Mouse (Mus musculus) CD4-positive, CD25-positive, alpha-beta regulatory T cell, adult 4 months (primary cell): ENCODE data around the gene Mlh1. TPM values are rescaled to one million over a fixed set of nuclear protein-coding genes. Genes with fewer than 3 reads are reported as not detected.

Source experiments
- ATAC-seq: one replicate; pipeline ENCODE4 v1.8.0; 2017
- polyA plus RNA-seq, 2 experiments: library from polyadenylated mRNA; unstranded; fragments of 100-300 nt; shearing (Covaris generic); gene quantifications; one replicate each; pipeline ENCODE4 v1.2.1; 2017

The Mlh1 gene
- polyA plus RNA-seq, 2 experiments from 2014 or later: 14.8 to 22.1 TPM

GRCm38 (mm10) chr9:111213501-111213900, 58.1 kb downstream of the Mlh1 start:
- no peak for ATAC-seq

DNA sequence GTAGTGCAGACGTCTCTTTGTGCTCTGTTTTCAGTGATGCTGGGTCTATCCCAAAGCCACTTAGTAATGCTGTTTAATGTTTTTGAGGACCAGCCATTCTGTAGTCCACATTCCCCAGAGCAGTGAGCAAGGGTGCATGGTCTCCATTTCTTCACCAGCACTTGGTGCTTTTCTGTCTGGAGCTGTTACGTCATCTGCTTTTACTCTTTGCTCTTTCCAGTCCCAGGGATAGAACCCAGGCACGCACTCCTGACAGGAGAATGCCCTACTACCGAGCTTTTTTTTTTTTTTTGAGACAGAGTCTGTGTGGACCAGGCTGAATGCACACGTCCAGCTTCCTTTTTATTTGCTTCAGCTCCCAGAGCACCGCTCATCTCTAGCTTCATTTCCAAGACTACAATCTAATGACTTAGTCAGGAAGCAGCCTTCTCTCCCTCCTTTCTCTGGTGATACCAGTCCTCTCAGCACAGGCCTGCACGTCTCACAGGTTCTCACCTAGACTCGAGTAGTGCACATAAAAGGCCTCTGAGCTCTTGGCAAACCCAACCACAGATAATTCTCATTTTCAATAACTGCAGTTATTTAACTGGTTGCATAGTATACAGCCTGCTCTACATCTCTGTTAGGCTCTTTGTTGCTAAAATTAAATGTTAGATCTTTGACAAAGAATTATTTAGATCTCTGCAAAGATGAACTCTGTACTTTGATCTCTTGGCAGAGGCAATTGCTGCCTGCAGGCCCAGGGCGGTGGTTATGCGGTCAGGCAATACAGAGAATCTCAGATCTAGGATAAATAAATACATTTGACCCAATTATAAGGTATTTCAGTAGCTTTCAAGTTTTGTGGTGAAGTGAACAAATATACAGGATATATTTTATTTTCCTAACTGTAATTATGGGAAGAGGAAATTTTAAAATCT, 60.2 kb downstream of the Mlh1 start:
- no peak for ATAC-seq

DNA sequence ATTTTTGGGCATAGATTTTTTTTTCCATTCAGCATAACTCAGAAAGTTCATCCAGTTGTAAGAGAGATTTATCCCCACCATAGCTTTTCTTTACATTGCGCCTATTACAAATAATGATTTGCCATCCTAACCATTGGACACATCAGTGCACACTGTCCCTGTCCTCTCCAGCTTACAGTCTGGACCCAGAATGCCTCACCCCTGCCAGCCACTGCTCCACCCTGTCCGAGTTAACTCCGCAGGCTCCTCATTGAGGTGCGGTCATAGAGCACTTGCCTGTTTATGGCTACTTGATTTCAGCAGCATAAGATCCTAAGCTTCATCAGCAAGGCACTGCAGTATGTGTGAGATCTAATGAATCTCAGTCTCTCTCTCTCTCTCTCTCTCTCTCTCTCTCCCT, 61.2 kb downstream of the Mlh1 start:
- ATAC-seq: no peak

- ATAC-seq: no peak
Observed at GRCm38 (mm10) chr9:111209158-111209699, 62.4 kb downstream of the Mlh1 start.

GRCm38 (mm10) chr9:111208185-111208584, 63.4 kb downstream of the Mlh1 start:
- ATAC-seq: no peak

- ATAC-seq: no peak
Observed at GRCm38 (mm10) chr9:111207683-111208082, 63.9 kb downstream of the Mlh1 start.

- no peak for ATAC-seq
Observed at GRCm38 (mm10) chr9:111204601-111205375, 66.8 kb downstream of the Mlh1 start.

DNA sequence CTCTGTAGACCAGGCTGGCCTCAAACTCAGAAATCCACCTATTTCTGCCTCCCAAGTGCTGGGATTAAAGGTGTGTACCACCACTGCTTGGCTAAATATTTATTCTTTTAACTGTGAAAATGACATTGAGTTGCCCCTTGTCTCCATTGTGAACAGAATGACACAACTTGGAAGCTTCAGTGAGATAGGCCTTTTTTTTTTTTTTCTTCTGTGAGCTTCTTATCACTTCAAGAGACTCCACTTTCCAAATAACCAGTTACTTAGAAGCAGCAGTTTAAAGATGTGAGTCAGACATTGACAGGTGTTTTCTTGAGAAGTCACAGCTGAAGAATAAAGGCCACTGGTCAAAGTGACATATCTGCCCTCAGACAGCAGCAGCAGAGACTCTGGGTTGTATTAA, 71.4 kb downstream of the Mlh1 start:
- ATAC-seq: no peak

DNA sequence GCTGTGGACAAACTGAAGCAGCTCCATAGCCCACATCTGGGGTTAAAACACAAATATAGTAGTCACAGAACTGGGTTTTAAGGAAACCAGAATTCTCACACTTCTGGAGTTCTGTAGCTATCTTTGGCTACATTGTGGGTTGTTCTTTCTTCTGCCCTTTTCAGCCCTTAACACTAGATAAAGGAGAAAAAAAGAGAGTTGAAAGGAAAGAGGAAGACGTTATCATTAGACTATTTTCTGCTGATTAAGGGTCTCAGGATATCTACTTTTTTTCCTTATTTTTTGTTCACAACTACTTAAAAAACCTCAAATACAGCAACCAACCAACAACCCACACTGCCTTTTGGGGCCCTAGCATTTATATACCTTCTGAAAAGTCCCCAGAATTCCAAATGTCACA, 73.3 kb downstream of the Mlh1 start:
- ATAC-seq: no peak

DNA sequence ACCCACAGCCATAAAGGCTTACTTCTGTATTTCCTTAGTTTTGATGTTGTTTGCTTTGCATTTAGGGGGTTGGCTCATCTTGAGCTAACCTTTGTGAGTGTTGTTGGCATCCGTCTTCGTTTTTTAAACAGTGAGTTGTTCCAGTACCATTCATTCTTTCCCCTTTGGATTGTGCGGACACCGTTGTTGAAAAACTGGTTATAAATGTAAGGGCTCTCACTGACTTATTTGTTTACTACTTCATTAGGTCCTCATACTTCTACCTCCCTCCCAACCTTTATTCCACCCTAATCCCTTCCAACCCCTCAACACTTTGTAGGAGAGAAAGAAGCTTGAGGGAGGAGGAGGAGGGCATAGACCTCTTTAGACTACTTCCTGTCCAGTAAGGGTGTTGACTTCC, 73.9 kb downstream of the Mlh1 start:
- no peak for ATAC-seq

DNA sequence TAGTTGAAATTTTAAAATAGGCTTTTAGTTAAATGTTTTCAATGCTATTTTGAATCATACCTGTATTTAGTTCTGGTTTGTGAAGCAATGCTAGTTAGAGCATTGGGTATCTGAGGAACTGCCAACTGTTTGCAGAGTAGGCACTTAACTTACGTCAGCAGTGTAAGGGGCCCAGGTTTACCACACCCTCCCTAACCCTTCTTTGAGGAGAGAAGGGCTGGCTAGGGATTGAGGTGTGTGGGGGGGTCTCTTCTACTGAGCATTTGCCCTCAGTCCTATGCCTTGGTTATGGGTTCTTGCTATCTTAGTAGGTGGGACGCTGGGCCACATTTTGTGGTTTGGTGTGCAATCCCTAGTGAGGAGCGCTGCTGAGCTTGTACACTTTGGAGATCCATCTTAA, 74.5 kb downstream of the Mlh1 start:
- no peak for ATAC-seq

- ATAC-seq: no peak
Observed at GRCm38 (mm10) chr9:111193211-111193610, 78.4 kb downstream of the Mlh1 start.

GRCm38 (mm10) chr9:111188731-111189130, 82.9 kb downstream of the Mlh1 start:
- ATAC-seq: no peak

GRCm38 (mm10) chr9:111186861-111187260, 84.7 kb downstream of the Mlh1 start:
- no peak for ATAC-seq

GRCm38 (mm10) chr9:111184929-111185328, 86.7 kb downstream of the Mlh1 start:
- ATAC-seq: no peak

GRCm38 (mm10) chr9:111182176-111182575, 89.4 kb downstream of the Mlh1 start:
- ATAC-seq: no peak

DNA sequence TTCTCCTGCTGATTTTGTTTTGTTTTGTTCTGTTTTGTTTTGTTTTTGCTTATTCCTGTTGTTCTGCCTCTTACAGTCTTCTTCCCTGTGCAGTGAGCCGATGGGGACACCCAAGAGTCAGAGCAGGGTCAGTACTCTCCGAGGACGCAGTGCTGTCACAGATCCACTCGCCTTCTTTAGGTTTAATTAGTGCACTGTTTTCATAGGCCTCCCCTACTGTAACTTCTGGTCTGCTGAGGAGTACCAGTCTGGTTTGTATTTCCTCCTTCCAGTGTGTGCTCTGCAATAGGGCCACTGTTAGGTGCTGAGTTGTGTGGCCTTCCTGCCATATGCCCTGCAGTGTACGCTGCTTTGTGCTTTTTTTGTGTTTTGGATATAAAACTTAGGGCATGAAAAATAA, 92.6 kb downstream of the Mlh1 start:
- ATAC-seq: no peak

Other genes with a start within 250 kb of the Mlh1 start
- gene Ccrl2, start 214.3 kb downstream of the Mlh1 start, polyA plus RNA-seq: 10 to 100 TPM; 25.6 to 26.3 TPM
- gene Lrrfip2, start 154.2 kb downstream of the Mlh1 start, polyA plus RNA-seq: 1 to 10 TPM; 8.2 to 9.6 TPM
- gene Epm2aip1, start 138 bp upstream of the Mlh1 start, polyA plus RNA-seq: 1 to 10 TPM; 7.2 to 8.4 TPM
- gene Trank1, start 39.9 kb upstream of the Mlh1 start, polyA plus RNA-seq: not detected
- not detected for gene Dclk3, start 167.3 kb upstream of the Mlh1 start, polyA plus RNA-seq